Mouse (Mus musculus) gastrocnemius, adult 2 months (tissue): Measurements from ENCODE around the gene Avil. TPM values are rescaled to one million over a fixed set of nuclear protein-coding genes. Genes with fewer than 3 reads are reported as not detected.

Experiments
- DNase-seq: peaks from one replicate; pipeline ENCODE4 v3.0.0; 2022
- H3K27ac ChIP-seq: fragments of 200-600 bp; 2 replicates; pipeline ENCODE4 v1.8.1; 2022; ENCODE audit warnings: mild to moderate bottlenecking
- H3K4me3 ChIP-seq: fragments of 200-600 bp; 2 replicates; pipeline ENCODE4 v1.8.1; 2022; ENCODE audit warnings: mild to moderate bottlenecking, moderate library complexity
- CTCF ChIP-seq: fragments of 200-600 bp; IDR thresholded peaks from 2 replicates; pipeline ENCODE4 v1.8.1; 2022; ENCODE audit warnings: antibody characterized with exemption, mild to moderate bottlenecking, moderate library complexity
- intact Hi-C: fragments of 180-260 bp; cut with DNase I; formaldehyde crosslinking; loops from one replicate; pipeline ENCODE4 v1.15.1; 2025
- long read RNA-seq, 2 experiments: library from polyadenylated mRNA; stranded (forward); transcript quantifications; one replicate each; pipeline ENCODE4 v2.0.0; 2021
- total RNA-seq, 2 experiments: library from RNA; stranded (reverse); gene quantifications; 2 replicates each; pipeline ENCODE4 v1.2.3; 2021

The Avil gene
- 1 to 10 TPM; 3.2 to 5.7 TPM for total RNA-seq
- long read RNA-seq, experiment 1, partial matches to known transcripts, result 0 of 5 reads
- long read RNA-seq, experiment 1, other reads (novel, unspliced or antisense), result 5 of 5 reads
- long read RNA-seq, experiment 2, partial matches to known transcripts, result 0 of 4 reads
- long read RNA-seq, experiment 2, other reads (novel, unspliced or antisense), result 4 of 4 reads

DNA sequence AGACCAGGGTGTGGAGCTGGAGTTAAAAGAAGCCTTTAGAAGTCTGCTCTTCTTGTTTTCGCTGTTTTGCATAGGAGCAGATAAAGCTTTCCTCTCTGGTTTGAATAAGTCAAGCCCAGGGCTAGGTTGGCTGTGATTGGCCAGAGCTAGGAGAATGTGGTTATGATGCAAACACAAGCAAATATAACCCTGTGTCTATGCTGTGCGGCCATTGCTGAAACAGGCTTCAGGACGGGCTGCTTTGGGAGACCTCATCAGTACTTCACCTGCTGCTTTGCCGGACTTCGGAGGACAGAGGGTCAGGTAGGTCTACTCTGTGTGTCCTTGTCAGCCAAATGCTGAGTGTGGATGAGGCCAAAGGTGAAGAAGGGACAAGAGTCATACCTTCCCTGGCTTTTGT, at the start of gene Avil:
TSS of gene Avil (plus strand) at position 181 of the 400 bp plus-strand sequence.
- TF ChIP-seq CTCF, result no peak
- intact Hi-C loops, result no loop called here
- Histone ChIP-seq H3K27ac (no peak within 1 kb of the TSS), H3K4me3 (no peak within 1 kb of the TSS)
- DNase-seq, result no peak

DNA sequence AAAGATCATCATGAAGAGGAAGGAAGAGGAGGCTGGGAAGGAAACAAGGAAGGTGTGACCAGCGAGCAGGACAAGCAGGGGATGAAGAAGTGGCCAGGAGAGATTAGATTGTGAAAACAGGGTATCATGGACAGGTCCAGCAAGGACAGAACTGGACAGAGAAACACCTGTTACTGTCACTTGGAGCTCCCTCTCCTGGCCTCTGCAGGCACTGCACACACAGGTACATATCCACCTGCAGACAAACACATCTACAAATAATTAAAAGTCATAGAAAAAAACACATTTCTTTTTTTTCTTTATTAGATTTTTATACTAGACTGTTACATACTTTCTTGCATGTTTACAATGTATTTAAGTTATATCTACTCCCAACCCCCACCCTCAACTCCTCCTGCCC, 48.1 kb upstream of the Avil start:
- DNase-seq, result no peak
- Histone ChIP-seq H3K27ac (no peak overlapping the region), H3K4me3 (no peak overlapping the region)
- intact Hi-C loops, result no loop called here
- TF ChIP-seq CTCF, result peak; percentile 32

DNA sequence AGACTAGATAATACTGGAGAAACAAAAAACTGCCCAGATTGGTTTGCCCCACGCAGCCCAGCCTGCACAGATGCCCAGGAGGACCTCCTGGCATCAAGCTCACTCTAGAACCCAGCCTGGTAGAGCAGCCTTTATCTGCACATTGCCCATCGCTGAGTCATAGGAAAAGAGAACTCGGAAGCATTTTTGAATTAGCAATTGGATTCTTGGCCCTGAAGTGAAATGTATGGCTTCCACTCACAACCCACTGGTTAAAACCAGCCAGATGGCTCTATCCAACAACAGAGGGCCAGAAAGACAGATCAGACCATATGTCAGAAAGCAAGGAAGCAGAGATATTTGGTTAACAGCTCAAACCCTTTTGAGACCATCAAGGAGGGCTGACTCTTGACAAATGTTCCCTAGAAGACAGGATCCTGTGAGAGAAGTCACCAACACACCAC, 47.5 kb upstream of the Avil start:
- no peak overlapping the region for H3K27ac ChIP-seq
- TF ChIP-seq CTCF, result no peak
- intact Hi-C loops, result no loop called here
- no peak overlapping the region for H3K4me3 ChIP-seq
- no peak for DNase-seq

DNA sequence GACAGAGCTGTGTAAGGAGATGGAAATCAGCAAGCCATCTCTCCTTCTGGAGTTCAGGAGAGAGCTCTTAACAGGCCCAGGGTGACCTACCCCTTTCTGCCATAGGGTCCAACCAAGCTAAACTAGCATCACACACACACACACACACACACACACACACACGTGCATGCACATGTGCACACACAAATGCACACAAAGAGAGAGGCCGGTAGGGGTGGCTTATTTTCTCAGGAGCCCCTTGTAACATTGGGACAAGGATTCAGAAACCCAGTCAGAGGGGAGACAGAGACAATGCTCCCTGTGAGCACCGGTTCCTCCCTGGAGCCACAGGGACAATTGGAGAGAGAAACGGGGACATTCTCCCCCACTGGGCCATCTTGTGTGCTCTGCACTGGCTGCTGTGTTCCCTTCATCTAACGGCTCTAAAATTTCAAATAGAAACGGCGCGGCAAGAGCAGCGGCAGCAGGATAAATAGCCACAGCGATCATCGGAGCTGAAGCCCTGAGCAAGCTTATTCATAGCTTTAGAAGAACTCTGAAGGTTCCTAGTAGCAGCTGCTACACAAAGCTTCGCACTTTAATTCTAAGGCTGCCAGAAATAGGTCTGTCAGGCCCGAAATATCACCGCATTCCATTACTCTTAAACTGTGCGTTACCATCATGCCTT, 43.7 kb upstream of the Avil start:
- H3K27ac ChIP-seq, result peak overlapping the region; percentile 79
- intact Hi-C loops, result no loop called here

DNA sequence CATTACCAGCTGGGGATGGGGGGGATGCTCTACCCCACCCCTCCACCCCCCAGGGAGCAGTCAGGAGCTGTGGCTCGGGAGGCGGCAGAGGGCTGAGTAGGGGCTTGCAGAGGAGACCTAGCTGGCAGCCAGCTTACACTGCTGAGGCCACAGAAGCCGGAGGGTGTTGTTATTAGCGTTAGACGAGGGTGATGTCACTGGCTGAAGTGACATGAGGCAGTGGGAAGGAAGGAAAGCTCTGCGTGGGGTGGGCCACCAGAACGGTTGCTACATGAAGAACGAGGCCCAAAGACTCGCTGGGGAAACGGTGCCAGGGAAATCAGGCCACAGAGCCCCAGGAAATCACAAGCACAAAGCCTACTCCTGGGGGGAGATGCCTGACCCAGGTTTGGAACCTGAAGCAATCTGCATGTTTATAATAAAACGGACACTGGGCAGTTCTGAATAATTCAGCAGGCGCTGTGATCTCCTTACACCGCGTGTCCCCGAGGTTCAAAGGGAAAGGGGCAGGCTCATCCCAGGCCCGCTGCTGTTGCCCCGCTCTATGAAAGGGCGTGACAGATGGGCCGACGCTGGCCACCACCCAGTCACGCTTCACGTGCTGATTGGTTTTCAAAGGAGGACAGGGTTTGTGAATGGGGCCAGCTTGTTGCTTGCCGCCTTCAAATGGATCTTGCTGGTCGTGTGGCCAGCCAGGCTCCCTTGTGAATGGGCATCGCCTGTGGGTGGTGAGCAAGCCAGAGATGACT, 43.0 kb upstream of the Avil start:
- no peak for TF ChIP-seq CTCF
- Histone ChIP-seq H3K4me3 (peak overlapping the region; percentile 54), H3K27ac (peak overlapping the region; percentile 79)
- peak; percentile 69 for DNase-seq
- intact Hi-C loops, result no loop called here

More for the DNA sequence above, 43.7 kb upstream of the Avil start:
- DNase-seq, result no peak
- TF ChIP-seq CTCF, result no peak
- peak overlapping the region; percentile 54 for H3K4me3 ChIP-seq

DNA sequence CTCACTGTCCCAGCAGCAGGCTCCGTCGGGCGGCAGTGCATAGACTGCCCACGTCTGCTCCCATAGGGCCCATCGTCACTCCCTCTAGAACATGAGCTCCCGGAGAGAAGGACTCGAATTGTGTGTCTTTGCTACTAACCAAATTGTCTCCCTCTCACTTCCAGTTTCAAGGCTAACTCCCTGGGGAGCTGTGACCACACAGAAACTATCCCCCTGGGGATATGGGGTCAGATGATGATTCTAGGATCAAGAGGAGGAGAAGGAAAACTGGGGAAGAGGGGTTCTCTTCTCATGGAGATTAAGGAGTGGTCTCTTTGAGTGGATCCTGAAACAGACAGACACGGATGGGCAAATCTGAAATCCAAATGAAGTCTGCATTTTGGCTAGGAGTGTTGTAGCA, 40.0 kb upstream of the Avil start:
- intact Hi-C loops, result no loop called here
- TF ChIP-seq CTCF, result no peak
- Histone ChIP-seq H3K4me3 (no peak overlapping the region), H3K27ac (no peak overlapping the region; the same call in 1 of the 2 replicates)
- DNase-seq, result no peak

DNA sequence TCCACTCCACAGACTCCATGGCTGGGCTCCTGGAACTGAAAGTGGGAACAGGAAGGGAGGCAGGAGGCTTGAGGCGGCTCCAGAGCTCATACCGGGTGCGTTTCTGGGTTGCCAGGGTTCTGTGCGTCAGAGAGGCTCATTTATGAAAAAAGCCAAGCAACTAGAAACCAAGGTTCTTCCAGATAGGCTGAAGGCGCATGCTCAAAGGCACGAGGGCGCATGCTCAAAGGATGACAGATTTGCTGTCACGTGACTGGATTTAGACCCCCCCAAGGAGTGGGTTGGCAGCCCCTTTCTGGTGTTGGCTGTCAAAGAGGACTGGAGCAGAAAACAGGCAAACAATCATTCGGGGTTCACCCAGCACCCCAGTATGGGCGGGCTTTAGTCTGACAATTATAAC, 38.8 kb upstream of the Avil start:
- Histone ChIP-seq H3K4me3 (peak overlapping the region; percentile 54), H3K27ac (peak overlapping the region; percentile 84)
- peak; percentile 82 for DNase-seq
- intact Hi-C loops, result no loop called here
- TF ChIP-seq CTCF, result no peak

DNA sequence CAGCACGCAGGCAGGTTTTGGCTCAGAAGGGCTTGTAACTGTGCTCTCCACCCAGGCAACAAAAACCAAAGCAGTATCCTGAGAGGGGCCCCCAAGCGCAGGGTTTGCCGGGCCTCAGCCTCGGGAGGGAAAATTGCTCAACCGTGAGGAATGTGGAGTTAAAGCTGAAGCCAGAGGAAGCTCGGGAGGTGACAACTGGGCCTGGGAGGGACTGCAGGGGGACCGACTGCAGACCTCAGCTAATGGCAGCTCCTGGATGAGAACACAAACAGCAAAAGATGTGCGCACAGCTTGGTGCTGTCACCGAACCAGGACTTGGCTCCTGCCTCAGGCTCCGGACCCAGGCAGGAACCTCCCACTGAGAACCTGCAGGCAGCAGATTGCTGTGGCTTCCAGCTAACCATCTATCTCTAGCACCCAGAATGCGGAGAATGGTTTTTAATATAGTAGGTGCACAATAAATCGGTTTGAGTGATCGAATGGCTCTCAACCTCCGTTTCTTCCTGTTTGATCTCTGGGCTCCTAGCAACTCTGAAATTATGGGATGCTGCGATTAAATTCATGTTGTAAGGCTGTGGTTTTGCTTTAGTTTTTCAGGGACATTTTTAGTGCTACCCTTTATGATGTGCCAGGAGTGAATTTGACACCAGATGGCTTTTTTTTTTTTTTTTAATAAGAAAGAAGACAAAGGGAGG, 38.1 kb upstream of the Avil start:
- peak overlapping the region; percentile 84 for H3K27ac ChIP-seq
- intact Hi-C loops, result no loop called here
- TF ChIP-seq CTCF, result no peak
- peak overlapping the region; percentile 54 for H3K4me3 ChIP-seq
- DNase-seq, result peak; percentile 83

DNA sequence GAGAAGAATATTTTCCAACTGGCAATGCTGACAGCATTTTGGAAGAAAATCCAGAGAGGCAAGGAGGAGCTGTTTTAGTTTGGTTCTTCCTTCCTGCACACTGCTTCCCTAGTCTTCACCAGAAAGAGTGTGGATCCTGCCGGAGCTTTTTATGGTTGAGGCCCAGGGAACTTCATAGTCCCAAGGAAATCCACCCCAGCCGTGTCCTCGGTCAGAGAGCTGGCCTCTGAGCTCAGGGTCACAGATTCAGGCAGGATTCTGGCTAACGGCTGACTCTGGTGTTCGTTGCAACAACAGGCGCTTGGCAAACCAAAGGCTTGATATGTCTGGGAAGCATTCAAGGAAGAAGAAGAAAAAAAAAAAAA, 37.6 kb upstream of the Avil start:
- no peak for TF ChIP-seq CTCF

DNA sequence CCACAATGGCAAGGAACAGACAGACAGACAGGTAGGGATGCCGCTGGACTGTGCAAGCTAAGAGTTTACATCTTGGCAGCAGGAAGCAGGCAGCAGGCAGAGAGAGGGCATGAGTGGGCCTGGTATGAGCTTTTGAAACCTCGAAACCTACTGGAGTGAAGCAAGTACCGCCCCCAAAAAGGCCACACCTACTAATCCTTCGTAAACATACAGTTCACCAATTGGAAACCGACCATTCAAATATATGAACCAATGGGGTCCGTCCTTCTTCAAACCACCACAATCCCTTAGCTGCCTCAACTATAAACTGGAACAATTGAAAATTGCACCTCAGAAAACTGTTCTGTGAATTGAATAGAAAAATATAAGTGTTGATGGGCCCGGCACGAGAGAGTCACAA, 36.7 kb upstream of the Avil start:
- DNase-seq, result no peak
- intact Hi-C loops, result no loop called here
- H3K27ac ChIP-seq, result peak overlapping the region; percentile 84
- no peak for TF ChIP-seq CTCF
- no peak overlapping the region for H3K4me3 ChIP-seq

More for the DNA sequence above, 37.6 kb upstream of the Avil start:
- intact Hi-C loops, result no loop called here
- Histone ChIP-seq H3K27ac (peak overlapping the region; percentile 84), H3K4me3 (peak overlapping the region; percentile 23; the same call in 1 of the 2 replicates)
- DNase-seq, result no peak

DNA sequence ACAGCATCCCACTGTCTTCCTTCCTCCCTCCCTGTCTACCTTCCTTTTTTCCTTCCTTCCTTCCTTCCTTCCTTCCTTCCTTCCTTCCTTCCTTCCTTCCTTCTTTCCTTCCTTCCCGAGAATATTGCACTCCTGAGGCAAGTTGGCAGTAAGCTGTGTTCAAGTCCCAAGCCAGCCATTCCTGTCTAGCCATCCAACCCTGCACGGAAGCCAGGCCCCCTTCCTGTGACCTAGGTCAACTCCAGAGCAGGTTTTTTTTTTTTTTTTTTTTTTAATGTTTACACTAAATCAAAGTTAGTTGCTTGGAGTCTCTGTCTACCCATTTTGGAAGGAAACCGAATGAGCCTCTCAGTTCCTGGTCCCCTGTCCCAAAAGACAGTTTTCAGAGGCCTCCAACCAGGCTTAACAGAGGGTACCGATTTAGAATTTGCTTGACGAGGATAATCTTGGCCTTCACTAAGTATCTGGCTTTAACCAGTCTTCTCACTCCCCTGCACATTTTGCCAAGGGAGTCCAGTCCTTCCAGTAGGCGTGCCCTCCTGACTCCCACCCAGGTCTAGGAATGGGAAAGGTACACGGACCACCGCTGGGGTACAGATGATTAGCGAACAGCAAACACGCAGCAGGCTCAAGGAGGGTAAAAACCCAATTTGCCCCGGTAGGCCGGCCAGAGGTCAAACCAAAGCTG, 29.0 kb upstream of the Avil start:
- H3K27ac ChIP-seq, result peak overlapping the region; percentile 90
- H3K4me3 ChIP-seq, result peak overlapping the region; percentile 49
- no peak for TF ChIP-seq CTCF

DNA sequence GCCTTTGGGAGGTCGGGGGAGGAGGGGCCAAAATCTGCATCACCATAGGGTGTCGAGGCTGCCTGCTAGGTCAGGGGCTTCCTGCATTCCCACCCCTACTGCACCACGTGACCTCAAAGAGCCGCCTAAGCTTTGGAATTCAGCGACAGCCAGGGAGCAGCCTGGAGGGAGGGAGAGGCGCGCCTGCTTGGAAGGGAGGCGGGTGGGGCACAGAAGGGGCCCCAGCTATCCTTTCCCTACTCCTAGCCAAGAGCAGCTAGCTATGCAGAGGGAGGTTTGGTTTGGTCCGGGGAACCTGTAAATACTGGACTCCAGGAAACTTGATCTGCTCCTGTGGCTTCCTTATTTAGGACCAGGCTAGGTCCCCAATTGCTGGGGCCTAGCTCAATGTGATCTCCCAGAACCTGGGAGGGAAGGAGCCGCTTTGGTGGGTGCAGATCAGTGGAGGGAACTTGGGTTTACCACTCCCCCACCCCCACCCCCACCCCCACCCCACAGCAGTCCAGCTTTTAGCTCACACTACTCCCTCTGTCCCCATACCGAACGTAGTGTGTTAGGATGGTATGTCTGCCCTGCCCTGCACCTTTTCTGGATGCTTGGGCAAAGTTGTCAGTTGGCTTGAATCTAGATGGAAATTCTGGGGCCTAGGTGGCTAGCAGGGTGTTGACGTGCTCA, 28.3 kb upstream of the Avil start:
- H3K4me3 ChIP-seq, result peak overlapping the region; percentile 49
- peak; percentile 83 for DNase-seq
- intact Hi-C loops, result no loop called here
- TF ChIP-seq CTCF, result no peak
- peak overlapping the region; percentile 90 for H3K27ac ChIP-seq

More for the DNA sequence above, 29.0 kb upstream of the Avil start:
- intact Hi-C loops, result no loop called here
- no peak for DNase-seq
